Mouse (Mus musculus) heart, adult 2 months (tissue): ENCODE results near the gene Timm10. TPM values are rescaled to one million over a fixed set of nuclear protein-coding genes. Genes with fewer than 3 reads are reported as not detected.

Source experiments
- DNase-seq, 2 experiments: peaks; one replicate each; pipeline ENCODE4 v3.0.0; 2021
- H3K27ac ChIP-seq: fragments of 200-600 bp; 2 replicates; pipeline ENCODE4 v1.8.1; 2022
- H3K27me3 ChIP-seq: fragments of 200-500 bp; 2 replicates; pipeline ENCODE4 v1.6.1; 2012; ENCODE audit warnings: mild to moderate bottlenecking, low read length, inconsistent platforms, mixed read lengths; ENCODE audit not compliant: control insufficient read depth, insufficient read depth
- H3K36me3 ChIP-seq: fragments of 200-500 bp; 2 replicates; pipeline ENCODE4 v1.6.1; 2012; ENCODE audit warnings: low read length, inconsistent platforms; ENCODE audit not compliant: control insufficient read depth, insufficient read depth
- H3K4me1 ChIP-seq: fragments of 200-500 bp; 2 replicates; pipeline ENCODE4 v1.6.1; 2011; ENCODE audit warnings: low read length; ENCODE audit not compliant: control insufficient read depth, insufficient read depth
- H3K4me3 ChIP-seq: fragments of 200-600 bp; 2 replicates; pipeline ENCODE4 v1.8.1; 2022
- H3K79me2 ChIP-seq: fragments of 200-500 bp; replicated peaks from 2 replicates; pipeline ENCODE4 v1.6.1; 2012; ENCODE audit warnings: mild to moderate bottlenecking, inconsistent platforms, low read length, moderate library complexity, mixed read lengths; ENCODE audit not compliant: control insufficient read depth, insufficient read depth
- H3K9ac ChIP-seq: fragments of 200-500 bp; 2 replicates; pipeline ENCODE4 v1.6.1; 2012; ENCODE audit warnings: low read depth, mild to moderate bottlenecking, control low read depth, inconsistent platforms, low read length, mixed read lengths
- CTCF ChIP-seq: fragments of 200-600 bp; IDR thresholded peaks from 2 replicates; pipeline ENCODE4 v1.8.1; 2022; ENCODE audit warnings: antibody characterized with exemption, mild to moderate bottlenecking, moderate library complexity
- EP300 ChIP-seq: fragments of 200-500 bp; IDR thresholded peaks from 2 replicates; pipeline ENCODE4 v1.6.1; 2011; ENCODE audit warnings: low read depth, low read length, control low read depth; ENCODE audit not compliant: insufficient read depth
- POLR2A ChIP-seq: fragments of 200-500 bp; IDR thresholded peaks from 2 replicates; pipeline ENCODE4 v1.6.1; 2011; ENCODE audit warnings: mild to moderate bottlenecking, low read depth, low read length, control low read depth; ENCODE audit not compliant: insufficient read depth
- WGBS: fragments of 180-500 bp; shearing (Covaris S2); methylation state at CpG from one replicate; pipeline ENCODE4 v1.1.7; 2018; 5-methylcytosine and 5-hydroxymethylcytosine counted together
- intact Hi-C: fragments of 180-260 bp; cut with DNase I; formaldehyde crosslinking; loops from one replicate; pipeline ENCODE4 v1.15.1; 2025
- polyA plus RNA-seq: library from polyadenylated mRNA; depleted of rRNA; stranded (reverse); fragments of >200 nt; gene quantifications from 2 replicates; pipeline ENCODE4 v1.2.3, GENCODE M21; 2012
- total RNA-seq, 2 experiments: library from RNA; stranded (reverse); gene quantifications; 2 replicates each; pipeline ENCODE4 v1.2.3; 2021

The Timm10 gene
- total and polyA plus RNA-seq, 3 experiments: 106 to 129 (median 123) TPM

GRCm38 (mm10) chr2:84865616-84866571 lies 39.1 kb downstream of the Timm10 start:
- H3K27ac ChIP-seq: no peak overlapping the region
- intact Hi-C loops: loop anchor here (5.0 kb wide), 1 partner anchor 34 kb away; no protein-coding TSS in a partner anchor
- 0 out of 2 replicates have a peak overlapping the region, but pooled peaks have one; percentile 20 for H3K4me3 ChIP-seq
- TF ChIP-seq CTCF: peak; percentile 84
- 0 out of 2 replicates have a peak, but pooled peaks have one; percentile 26 for TF ChIP-seq EP300
- TF ChIP-seq POLR2A: no peak
- H3K27me3 ChIP-seq: peaks cover 3% of the 10 kb centered on the region
- H3K79me2 ChIP-seq: no peaks in the 10 kb centered on the region
- 2% methylated on average over 47 of the region's 47 CpGs for WGBS
- no peaks in the 10 kb centered on the region for H3K36me3 ChIP-seq
- H3K4me1 ChIP-seq: no peaks in the 10 kb centered on the region
- peak; percentile 53 to 82 for DNase-seq
- H3K9ac ChIP-seq: no peak overlapping the region

GRCm38 (mm10) chr2:84868521-84868943 lies 41.7 kb downstream of the Timm10 start:
- WGBS: 13% methylated on average over 5 of the region's 5 CpGs
- H3K27ac ChIP-seq: no peak overlapping the region
- intact Hi-C loops: loop anchor here (2.0 to 5.0 kb wide), 3 partner anchors 16 to 138 kb away; no protein-coding TSS in a partner anchor
- H3K79me2 ChIP-seq: no peaks in the 10 kb centered on the region
- H3K4me3 ChIP-seq: no peak overlapping the region
- TF ChIP-seq POLR2A: no peak
- no peak for TF ChIP-seq EP300
- peak; percentile 92 for TF ChIP-seq CTCF
- no peak overlapping the region for H3K9ac ChIP-seq
- peak; percentile 59 to 78 for DNase-seq
- H3K27me3 ChIP-seq: peaks cover 5% of the 10 kb centered on the region
- no peaks in the 10 kb centered on the region for H3K4me1 ChIP-seq
- H3K36me3 ChIP-seq: no peaks in the 10 kb centered on the region

- 41% methylated on average over 2 of the region's 2 CpGs for WGBS
- Histone ChIP-seq H3K27me3 (peaks cover 5% of the 10 kb centered on the region), H3K4me3 (no peak overlapping the region), H3K36me3 (no peaks in the 10 kb centered on the region), H3K79me2 (no peaks in the 10 kb centered on the region), H3K4me1 (no peaks in the 10 kb centered on the region), H3K9ac (no peak overlapping the region), H3K27ac (no peak overlapping the region)
- intact Hi-C loops: loop anchor here (2.0 to 5.0 kb wide), 3 partner anchors 16 to 138 kb away; no protein-coding TSS in a partner anchor
- DNase-seq: no peak
- TF ChIP-seq POLR2A (no peak), CTCF (no peak), EP300 (no peak)
These were observed 42.2 kb downstream of the Timm10 start for GRCm38 (mm10) chr2:84868977-84869376.

- H3K79me2 ChIP-seq: no peaks in the 10 kb centered on the region
- H3K36me3 ChIP-seq: no peaks in the 10 kb centered on the region
- peaks cover 5% of the 10 kb centered on the region for H3K27me3 ChIP-seq
- DNase-seq: no peak
- no peak overlapping the region for H3K9ac ChIP-seq
- TF ChIP-seq POLR2A (no peak), CTCF (peak; percentile 49)
- no peak overlapping the region for H3K27ac ChIP-seq
- no peaks in the 10 kb centered on the region for H3K4me1 ChIP-seq
- intact Hi-C loops: loop anchor here (5.0 kb wide), 1 partner anchor 92 kb away; no protein-coding TSS in a partner anchor
- H3K4me3 ChIP-seq: no peak overlapping the region
- WGBS: 65% methylated on average over 4 of the region's 4 CpGs
These were observed 43.9 kb downstream of the Timm10 start for GRCm38 (mm10) chr2:84870623-84871160.

GRCm38 (mm10) chr2:84872105-84872716 lies 45.4 kb downstream of the Timm10 start:
- Histone ChIP-seq H3K79me2 (no peaks in the 10 kb centered on the region), H3K4me3 (peak overlapping the region; percentile 42), H3K27me3 (peaks cover 1% of the 10 kb centered on the region; the same call in 1 of the 2 replicates), H3K27ac (no peak overlapping the region), H3K9ac (peak overlapping the region; percentile 63), H3K4me1 (no peaks in the 10 kb centered on the region), H3K36me3 (no peaks in the 10 kb centered on the region)
- intact Hi-C loops: loop anchor here (5.0 kb wide), 1 partner anchor 90 kb away; no protein-coding TSS in a partner anchor
- DNase-seq: peak; percentile 82 to 84
- no peak for TF ChIP-seq EP300
- peak; percentile 23; the same call in 1 of the 2 replicates for TF ChIP-seq CTCF
- no peak for TF ChIP-seq POLR2A
- 11% methylated on average over 77 of the region's 78 CpGs for WGBS
